Mouse (Mus musculus): ENCODE results near the gene Qars.

The Qars gene

DNA sequence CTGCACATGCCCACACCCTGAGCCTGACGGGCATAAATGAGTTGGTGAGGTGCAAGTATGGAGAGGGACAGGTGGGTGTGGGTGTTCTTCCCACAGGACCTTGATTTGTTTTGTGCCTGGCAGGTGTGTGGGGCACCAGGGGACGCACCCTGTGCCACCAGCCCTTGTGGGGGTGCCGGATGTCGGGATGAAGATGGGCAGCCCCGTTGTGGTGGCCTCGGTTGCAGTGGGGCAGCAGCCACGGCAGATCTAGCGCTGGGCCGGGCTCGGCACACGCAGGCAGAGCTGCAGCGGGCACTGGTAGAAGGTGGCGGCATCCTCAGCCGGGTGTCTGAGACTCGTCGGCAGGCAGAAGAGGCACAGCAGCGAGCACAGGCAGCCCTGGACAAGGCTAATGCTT is 19.1 kb upstream of the Qars start:
- no peak for DNase-seq (ENCODE audit: low spot score)

DNA sequence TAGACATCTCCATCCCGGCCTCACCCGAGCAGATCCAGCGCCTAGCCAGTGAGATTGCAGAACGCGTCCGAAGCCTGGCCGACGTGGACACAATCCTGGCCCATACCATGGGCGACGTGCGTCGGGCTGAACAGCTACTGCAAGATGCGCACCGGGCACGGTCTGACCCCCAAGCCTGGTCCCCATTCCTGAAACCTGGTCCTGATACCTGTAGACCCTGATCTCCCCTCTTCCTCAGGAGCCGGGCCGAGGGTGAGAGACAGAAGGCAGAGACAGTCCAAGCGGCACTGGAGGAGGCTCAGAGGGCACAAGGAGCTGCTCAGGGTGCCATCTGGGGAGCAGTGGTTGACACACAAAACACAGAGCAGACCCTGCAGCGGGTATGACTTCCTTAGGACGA is 18.3 kb upstream of the Qars start:
- no peak for DNase-seq (ENCODE audit: low spot score)

DNA sequence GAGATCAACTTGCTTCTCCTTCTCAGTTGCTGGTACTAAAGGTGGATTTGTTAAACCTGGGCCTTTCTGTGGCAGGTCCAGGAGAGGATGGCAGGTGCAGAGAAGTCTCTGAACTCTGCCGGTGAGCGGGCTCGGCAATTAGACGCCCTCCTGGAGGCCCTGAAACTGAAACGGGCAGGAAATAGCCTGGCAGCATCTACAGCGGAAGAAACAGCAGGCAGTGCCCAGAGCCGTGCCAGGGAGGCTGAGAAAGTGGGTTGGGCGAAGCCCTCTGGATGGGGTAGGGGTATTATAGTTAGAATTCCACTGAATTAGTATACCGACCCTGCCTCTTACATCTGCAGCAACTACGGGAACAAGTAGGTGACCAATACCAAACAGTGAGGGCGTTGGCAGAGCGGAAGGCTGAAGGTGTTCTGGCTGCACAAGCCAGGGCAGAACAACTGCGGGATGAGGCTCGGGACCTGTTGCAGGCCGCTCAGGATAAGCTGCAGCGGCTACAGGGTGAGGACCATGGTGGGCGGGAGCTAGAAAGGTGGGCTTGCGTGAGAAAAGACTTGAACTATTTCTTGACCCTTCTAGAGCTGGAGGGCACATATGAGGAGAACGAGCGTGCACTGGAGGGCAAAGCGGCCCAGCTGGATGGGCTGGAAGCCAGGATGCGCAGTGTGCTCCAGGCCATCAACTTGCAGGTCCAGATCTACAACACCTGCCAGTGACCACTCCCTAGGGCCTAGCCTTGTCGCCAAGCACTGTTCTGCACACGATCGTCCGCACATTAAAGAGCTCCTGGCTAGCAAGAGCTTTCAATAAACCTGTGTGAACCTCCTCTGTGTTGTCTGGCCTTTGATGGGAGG is 17.6 kb upstream of the Qars start:
- DNase-seq (ENCODE audit: low spot score), result peak; percentile 23

GRCm38 (mm10) chr9:108490559-108491285 is 16.8 kb upstream of the Qars start, which contains the start of gene Usp19:
Usp19 (plus strand) TSS chr9:108490602.
- DNase-seq (ENCODE audit: low spot score), result peak; percentile 96

DNA sequence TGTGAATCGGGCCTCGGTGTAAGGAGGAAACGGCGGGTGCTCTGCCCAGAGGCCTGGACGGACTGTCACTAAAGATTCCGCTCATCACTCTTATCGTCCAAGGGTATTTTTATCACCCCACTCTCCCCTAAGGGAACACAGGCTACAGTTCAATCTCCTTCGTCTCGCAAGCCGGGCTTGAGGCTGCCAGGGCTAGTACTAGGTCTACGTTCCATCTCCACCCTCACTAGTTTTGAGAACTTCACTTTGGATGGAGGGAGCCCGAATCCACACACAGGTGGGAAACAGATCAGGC is 16.3 kb upstream of the Qars start:
- DNase-seq (ENCODE audit: low spot score), result no peak

DNA sequence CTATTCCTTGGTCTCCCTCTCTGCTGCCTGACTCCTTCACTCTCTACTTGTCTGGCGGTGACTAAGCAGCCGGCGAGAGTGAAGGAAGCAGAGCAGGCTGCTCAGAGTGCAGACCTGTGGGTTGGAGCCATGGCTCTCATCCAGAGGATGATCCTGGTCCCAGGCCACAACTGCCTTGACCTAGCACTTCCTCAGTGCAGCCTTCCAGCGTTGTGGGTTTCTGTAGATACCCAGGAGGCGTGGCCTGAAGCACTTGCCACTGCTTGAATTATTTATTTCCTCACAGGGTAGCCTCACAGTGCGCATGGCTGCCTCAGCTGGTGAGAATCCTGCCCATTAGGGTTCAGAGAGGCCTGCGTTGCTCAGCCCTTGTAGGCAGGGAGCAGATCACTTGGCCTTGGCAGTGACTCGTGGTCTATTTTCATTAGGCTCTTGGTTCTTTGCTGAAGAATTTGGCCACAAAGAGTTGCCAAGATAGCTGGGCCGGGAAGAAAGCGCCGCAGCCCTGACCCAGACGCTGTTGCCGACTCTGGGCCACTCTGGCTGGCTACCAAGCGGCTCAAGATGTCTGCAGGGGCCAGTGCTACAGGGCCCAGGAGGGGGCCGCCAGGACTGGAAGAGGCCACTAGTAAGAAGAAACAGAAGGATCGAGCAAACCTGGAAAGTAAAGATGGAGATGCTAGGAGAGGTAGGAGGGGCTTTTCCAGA is 15.3 kb upstream of the Qars start:
- no peak for DNase-seq (ENCODE audit: low spot score)

GRCm38 (mm10) chr9:108493246-108493645 is 14.3 kb upstream of the Qars start:
- DNase-seq (ENCODE audit: low spot score), result no peak

- no peak for DNase-seq (ENCODE audit: low spot score)
Measured at GRCm38 (mm10) chr9:108494146-108494825, 13.2 kb upstream of the Qars start.

- no peak for DNase-seq (ENCODE audit: low spot score)
Measured at GRCm38 (mm10) chr9:108494905-108495304, 12.6 kb upstream of the Qars start.

DNA sequence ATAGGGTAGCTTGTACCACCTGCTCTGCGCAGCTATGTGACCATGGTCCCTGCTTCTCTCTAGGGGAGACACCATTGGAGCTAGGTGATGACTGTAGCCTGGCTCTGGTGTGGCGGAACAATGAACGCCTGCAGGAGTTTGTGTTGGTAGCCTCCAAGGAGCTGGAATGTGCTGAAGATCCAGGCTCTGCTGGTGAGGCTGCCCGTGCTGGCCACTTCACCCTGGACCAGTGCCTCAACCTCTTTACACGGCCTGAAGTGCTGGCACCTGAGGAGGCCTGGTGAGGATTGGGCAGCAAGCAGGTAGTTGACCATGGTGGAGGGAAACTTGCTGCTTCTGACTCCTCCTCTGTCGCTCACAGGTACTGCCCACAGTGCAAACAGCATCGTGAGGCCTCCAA is 8.3 kb upstream of the Qars start:
- no peak for DNase-seq (ENCODE audit: low spot score)

GRCm38 (mm10) chr9:108499943-108500342 is 7.6 kb upstream of the Qars start:
- no peak for DNase-seq (ENCODE audit: low spot score)

- DNase-seq (ENCODE audit: low spot score), result no peak
Measured at GRCm38 (mm10) chr9:108506901-108507300, 605 bp upstream of the Qars start.

- no peak for DNase-seq (ENCODE audit: low spot score)
Measured at GRCm38 (mm10) chr9:108508776-108509175, 1.3 kb downstream of the Qars start.

- peak; percentile 92 for DNase-seq (ENCODE audit: low spot score)
Measured at GRCm38 (mm10) chr9:108516380-108517251, 9.1 kb downstream of the Qars start, which contains the start of gene Qrich1. Qrich1 (plus strand) TSS chr9:108516806.

GRCm38 (mm10) chr9:108517253-108517930 is 9.9 kb downstream of the Qars start:
- peak; percentile 78 for DNase-seq (ENCODE audit: low spot score)

DNA sequence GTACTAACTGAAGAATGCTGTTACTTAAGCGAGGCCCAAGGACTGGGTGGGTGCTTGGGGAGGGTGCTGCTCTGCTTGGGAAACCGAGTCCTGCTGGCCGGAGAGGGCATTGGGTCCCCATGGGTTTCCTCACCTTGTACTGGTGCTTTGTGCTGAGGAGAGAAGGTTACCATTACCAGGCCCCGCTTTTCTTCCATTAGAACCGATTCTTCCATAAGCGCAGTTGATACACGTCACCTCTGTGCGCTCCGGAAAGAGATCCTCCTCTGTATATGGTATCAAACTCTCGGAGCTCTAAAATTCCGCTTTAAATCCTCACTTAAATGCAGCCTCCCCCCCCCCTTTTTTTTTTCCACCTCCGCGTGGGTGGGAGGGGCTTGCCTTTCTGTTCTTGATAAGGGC is 10.4 kb downstream of the Qars start:
- peak; percentile 70 for DNase-seq (ENCODE audit: low spot score)

DNA sequence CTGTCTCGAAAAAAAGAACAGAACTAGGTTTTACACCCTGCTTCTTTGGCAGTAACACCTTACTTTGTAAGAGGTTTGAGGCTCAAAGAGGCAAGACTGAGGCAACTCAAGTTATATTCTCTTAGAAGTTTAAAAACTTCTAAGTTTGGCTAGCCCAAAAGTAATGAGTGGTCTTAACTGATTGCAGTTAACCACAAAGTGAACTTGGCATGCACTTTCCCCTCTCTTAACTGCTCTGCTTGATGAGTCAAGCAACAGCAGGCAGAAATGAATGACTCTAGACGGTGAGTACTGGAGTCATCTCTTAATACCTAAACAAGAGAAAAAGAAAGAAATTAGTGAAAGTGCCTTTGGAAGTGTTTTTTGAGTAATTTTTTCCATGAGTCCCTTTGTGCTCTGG is 14.1 kb downstream of the Qars start:
- no peak for DNase-seq (ENCODE audit: low spot score)

- DNase-seq (ENCODE audit: low spot score), result no peak
Measured at GRCm38 (mm10) chr9:108523341-108523740, 15.8 kb downstream of the Qars start.

DNA sequence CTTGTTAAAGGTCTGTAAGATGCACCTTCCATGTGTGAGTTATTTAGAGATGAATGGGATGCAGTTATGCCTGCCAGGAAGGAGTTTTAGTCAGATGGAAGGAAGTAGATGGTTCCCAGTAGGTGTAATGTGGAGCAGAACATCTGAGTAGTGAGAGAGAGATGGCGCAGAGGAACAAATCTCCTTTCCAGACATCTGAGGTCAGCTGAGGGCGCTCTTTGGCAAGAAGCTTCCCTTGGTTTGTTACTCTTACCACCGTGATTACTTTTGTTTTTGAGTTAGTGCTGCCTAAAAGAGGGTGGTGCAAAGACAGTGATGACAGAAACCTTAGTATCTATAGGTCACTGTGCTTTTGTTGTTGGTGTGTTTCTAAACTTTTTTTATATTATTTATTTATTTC is 17.9 kb downstream of the Qars start:
- DNase-seq (ENCODE audit: low spot score), result no peak

GRCm38 (mm10) chr9:108530954-108531353 is 23.4 kb downstream of the Qars start:
- DNase-seq (ENCODE audit: low spot score), result no peak

DNA sequence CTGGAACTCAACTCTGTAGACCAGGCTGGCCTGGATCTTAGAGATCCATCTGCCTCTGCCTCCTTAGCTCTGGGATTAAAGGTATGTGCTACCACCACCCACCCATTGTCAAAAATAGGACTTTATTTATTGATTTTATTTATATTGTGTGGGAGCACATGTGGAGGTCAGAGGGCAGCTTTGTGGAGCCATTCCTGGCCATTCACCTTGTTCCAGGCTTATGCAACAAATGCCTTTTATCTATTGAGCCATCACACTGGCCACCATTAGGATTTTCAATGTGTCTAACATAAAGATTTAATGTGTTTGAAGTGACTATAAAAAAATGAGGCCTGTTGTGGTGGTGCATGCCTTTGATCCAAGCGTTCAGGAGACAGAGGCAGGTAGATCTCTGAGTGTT is 24.0 kb downstream of the Qars start:
- no peak for DNase-seq (ENCODE audit: low spot score)

Measured in T-cell, adult 2 months (primary cell).